Mouse (Mus musculus) thymus, adult 2 months (tissue): ENCODE measurements at regions not wholly inside any gene's neighbourhood (a gene's known extent, or its start where the extent isn't known, plus 50 kb on each side); places are given as distances from the start of the nearest gene placed in this dataset.

ENCODE experiments used
- CTCF ChIP-seq: fragments of 200-500 bp; IDR thresholded peaks from 2 replicates; pipeline ENCODE4 v1.5.1; 2012; ENCODE audit warnings: mild to moderate bottlenecking, control low read depth, low read length, moderate library complexity, borderline replicate concordance; ENCODE audit not compliant: control insufficient read depth, poor library complexity, insufficient read depth; ENCODE audit errors: extremely low read depth
- POLR2A ChIP-seq: fragments of 200-500 bp; IDR thresholded peaks from 2 replicates; pipeline ENCODE4 v1.6.1; 2012; ENCODE audit warnings: mild to moderate bottlenecking, low read length, control low read depth, moderate library complexity; ENCODE audit not compliant: control insufficient read depth, poor library complexity, insufficient read depth; ENCODE audit errors: extremely low read depth

DNA sequence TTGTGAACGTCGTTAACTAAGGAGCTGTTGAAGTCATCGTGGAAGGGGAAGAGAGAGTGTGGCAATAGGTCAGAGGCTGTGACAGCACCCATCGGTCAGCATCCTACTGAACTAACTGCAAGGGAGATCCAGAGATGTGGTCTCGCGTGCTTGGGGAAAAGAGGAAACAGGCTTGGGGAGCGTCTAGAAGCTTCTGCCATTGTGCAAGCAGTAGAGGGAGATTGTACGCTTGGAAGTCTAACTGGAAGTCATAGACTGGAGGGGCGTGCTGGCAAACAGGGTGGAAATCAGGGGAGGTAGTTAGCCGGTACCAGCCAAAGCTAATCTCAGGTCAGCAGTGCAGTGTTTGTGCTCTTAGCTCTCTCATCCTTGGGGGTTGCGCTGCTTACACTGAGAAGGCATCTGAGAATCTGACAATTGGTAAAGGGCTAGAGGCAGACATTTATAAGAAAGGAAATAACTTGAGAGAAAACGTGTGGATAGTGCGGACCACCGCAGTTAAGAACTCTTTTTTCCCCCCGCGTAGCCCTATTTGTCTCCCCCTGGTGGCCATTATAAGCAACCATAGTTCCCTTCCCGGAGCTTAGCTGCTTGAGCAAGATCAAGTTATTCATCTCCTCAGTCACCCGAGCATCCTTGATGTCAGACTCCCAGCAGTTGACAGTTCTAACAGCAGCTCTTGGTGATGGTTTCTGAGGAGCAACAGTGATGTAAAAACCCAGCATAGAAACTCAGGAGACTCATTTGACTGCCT lies 151.5 kb downstream of the 4933412E24Rik start:
- TF ChIP-seq CTCF (no peak), POLR2A (no peak)
